Mouse (Mus musculus) E14TG2a.4 (cell line): ENCODE data around the gene Olfr523.

Experiments
- H3K27me3 ChIP-seq: 2 replicates; pipeline ENCODE4 v1.6.1; 2014; ENCODE audit warnings: low read length, control low read depth; ENCODE audit not compliant: insufficient read depth
- H3K36me3 ChIP-seq: 2 replicates; pipeline ENCODE4 v1.6.1; 2014; ENCODE audit warnings: low read length, control low read depth; ENCODE audit not compliant: insufficient read depth
- H3K4me1 ChIP-seq: replicated peaks from 2 replicates; pipeline ENCODE4 v1.6.1; 2014; ENCODE audit warnings: low read depth, low read length, control low read depth
- H3K4me3 ChIP-seq: replicated peaks from 2 replicates; pipeline ENCODE4 v1.5.1; 2014; ENCODE audit warnings: mild to moderate bottlenecking, low read length
- H3K9me3 ChIP-seq: 2 replicates; pipeline ENCODE4 v1.6.1; 2014; ENCODE audit warnings: low read length, control low read depth
- CTCF ChIP-seq: conservative IDR thresholded peaks from 2 replicates; pipeline ENCODE4 v1.5.1; 2014; ENCODE audit warnings: low read length
- NANOG ChIP-seq: IDR thresholded peaks from 2 replicates; pipeline ENCODE4 v1.6.1; 2014; ENCODE audit warnings: borderline replicate concordance, low read length, mixed read lengths
- POU5F1 ChIP-seq: IDR thresholded peaks from 2 replicates; pipeline ENCODE4 v1.6.1; 2014; ENCODE audit warnings: low read length, borderline replicate concordance

The Olfr523 gene

DNA sequence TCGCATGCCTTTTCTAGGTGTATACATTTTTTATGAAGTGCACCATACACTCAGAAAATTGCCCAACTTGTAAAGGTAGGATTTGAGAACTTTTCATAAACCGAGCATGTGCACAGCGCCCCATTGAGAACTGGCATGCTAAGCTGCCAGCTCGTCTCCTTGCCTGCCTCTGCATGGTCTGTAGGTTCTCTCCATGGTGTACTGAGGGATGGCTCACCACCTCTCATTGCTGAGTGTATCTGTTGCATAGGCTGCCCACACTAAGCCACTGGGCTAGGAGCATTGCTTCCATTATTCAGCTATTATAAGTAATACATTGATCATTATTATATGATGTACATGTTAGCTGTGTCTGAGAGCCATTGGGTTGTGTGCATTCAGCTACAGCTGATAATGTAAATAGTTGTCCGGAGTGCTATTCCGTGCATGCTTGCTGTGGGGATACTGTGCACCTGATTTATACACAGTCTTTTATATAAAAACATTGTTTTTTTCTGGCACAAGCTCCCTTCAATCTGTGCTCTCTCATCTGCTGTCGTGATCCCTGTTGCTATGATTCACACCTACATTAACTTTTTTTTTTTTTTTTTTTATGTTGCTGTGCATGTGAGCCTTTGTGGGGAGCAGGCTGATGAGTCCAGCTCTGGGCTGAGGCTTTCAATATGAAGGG lies 14.8 kb downstream of the Olfr523 start:
- Histone ChIP-seq H3K36me3 (no peaks in the 10 kb centered on the region), H3K27me3 (no peaks in the 10 kb centered on the region; the same call in 1 of the 2 replicates), H3K4me3 (no peak overlapping the region), H3K9me3 (no peaks in the 10 kb centered on the region), H3K4me1 (no peaks in the 10 kb centered on the region)
- TF ChIP-seq CTCF = no peak

DNA sequence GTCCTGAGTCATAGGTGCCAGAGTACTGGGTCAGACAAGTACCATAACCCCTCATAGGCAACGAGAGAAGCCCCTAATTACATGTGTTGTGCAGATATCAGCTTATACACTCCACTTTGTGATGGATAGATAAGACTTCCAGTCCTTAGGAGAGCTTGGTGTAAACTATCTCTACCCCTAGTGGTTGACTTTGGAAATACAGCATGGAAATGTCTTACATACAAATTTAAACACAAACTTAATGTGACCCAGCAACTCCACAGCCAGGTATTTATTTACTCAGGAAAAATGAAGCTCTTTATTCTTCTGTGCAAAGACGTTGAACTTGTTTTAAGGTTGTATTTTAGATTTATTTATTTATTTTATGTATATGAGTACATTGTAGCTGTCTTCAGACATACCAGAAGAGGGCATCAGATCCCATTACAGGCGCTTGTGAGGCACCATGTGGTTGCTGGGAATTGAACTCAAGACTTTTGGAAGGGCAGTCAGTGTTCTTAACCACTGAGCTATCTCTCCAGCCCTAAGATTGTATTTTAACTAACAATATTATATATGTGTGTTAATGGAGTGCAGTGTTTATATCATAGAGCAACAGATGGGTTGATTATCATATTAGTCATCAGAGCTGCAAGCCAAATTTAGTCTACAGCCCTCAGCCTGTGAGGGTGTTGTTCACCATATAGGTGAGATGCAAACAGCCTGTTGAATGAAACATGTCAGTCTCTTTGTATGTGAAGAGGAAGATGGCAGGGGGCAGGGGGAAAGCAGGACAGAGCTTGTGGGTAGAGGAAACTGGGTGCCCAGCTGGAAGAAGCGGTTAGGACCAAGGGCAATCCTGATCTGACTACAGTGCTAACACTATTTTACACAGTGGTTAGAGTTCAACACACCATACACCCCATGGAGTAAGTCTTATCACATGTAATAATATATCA lies 15.6 kb downstream of the Olfr523 start:
- H3K27me3 ChIP-seq = no peaks in the 10 kb centered on the region; the same call in 1 of the 2 replicates
- H3K9me3 ChIP-seq = no peaks in the 10 kb centered on the region
- H3K36me3 ChIP-seq = no peaks in the 10 kb centered on the region
- no peaks in the 10 kb centered on the region for H3K4me1 ChIP-seq
- no peak overlapping the region for H3K4me3 ChIP-seq
- TF ChIP-seq CTCF (peak; percentile 88), POU5F1 (no peak)

GRCm38 (mm10) chr7:140190435-140190834 lies 17.4 kb downstream of the Olfr523 start:
- Histone ChIP-seq H3K36me3 (no peaks in the 10 kb centered on the region), H3K4me3 (no peak overlapping the region), H3K9me3 (no peaks in the 10 kb centered on the region), H3K27me3 (no peaks in the 10 kb centered on the region; the same call in 1 of the 2 replicates), H3K4me1 (no peaks in the 10 kb centered on the region)
- no peak for TF ChIP-seq NANOG
- no peak for TF ChIP-seq POU5F1
- TF ChIP-seq CTCF = no peak

DNA sequence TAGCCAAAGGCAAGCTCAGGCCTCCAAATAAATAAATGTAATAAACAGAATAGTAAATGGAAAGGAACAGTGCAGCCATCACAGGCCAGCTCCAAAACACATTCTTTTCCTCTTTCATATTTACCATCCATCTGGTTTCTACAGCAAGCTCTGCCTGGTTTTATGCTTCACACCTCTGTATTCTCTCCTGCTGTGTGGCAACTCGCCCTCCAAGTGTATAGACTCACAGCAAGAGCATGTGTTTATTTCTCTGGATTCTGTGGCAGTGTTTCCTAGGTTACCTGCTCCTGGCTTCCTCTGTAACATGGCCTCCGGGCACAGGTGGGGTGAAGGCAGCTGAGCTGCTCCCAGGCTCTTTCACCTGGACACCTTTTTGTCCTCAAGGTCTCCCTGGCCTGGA lies 19.4 kb downstream of the Olfr523 start:
- H3K36me3 ChIP-seq = no peaks in the 10 kb centered on the region
- H3K4me3 ChIP-seq = no peak overlapping the region
- H3K4me1 ChIP-seq = no peaks in the 10 kb centered on the region
- H3K9me3 ChIP-seq = no peaks in the 10 kb centered on the region
- TF ChIP-seq POU5F1 = no peak
- TF ChIP-seq CTCF = no peak
- no peak for TF ChIP-seq NANOG
- H3K27me3 ChIP-seq = no peaks in the 10 kb centered on the region

GRCm38 (mm10) chr7:140192851-140193250 lies 19.8 kb downstream of the Olfr523 start:
- H3K27me3 ChIP-seq = no peaks in the 10 kb centered on the region
- no peaks in the 10 kb centered on the region for H3K4me1 ChIP-seq
- TF ChIP-seq CTCF = no peak
- TF ChIP-seq NANOG = no peak
- TF ChIP-seq POU5F1 = no peak
- no peaks in the 10 kb centered on the region for H3K36me3 ChIP-seq
- no peak overlapping the region for H3K4me3 ChIP-seq
- H3K9me3 ChIP-seq = no peaks in the 10 kb centered on the region

- H3K27me3 ChIP-seq = no peaks in the 10 kb centered on the region
- no peak overlapping the region for H3K4me3 ChIP-seq
- TF ChIP-seq CTCF = no peak
- TF ChIP-seq NANOG = no peak
- TF ChIP-seq POU5F1 = no peak
- H3K36me3 ChIP-seq = no peaks in the 10 kb centered on the region
- no peaks in the 10 kb centered on the region for H3K9me3 ChIP-seq
- no peaks in the 10 kb centered on the region for H3K4me1 ChIP-seq
Observed at GRCm38 (mm10) chr7:140194031-140194430, 21.0 kb downstream of the Olfr523 start.

DNA sequence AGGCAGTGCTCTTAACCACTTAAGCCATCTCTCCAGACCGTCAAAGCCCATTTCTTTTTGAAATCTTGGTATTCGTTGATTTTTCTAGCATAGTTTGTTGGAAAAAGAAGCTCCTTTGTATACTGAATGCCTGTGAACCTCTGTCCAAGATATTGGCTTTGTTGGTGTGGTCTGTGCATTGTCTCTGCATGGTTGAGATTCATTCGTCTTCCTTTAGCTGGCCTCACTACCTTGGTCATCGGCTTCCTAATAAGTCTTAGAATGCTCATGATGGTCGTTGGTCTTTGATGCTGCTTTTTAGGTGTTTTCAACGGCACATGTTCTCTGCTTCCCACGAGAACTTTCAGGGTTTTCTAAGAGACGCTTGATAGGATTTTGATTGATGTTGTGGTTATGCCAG lies 23.0 kb downstream of the Olfr523 start:
- TF ChIP-seq POU5F1 = no peak
- no peak for TF ChIP-seq NANOG
- TF ChIP-seq CTCF = no peak
- Histone ChIP-seq H3K27me3 (no peaks in the 10 kb centered on the region), H3K36me3 (no peaks in the 10 kb centered on the region), H3K4me3 (no peak overlapping the region), H3K4me1 (no peaks in the 10 kb centered on the region), H3K9me3 (no peaks in the 10 kb centered on the region)

DNA sequence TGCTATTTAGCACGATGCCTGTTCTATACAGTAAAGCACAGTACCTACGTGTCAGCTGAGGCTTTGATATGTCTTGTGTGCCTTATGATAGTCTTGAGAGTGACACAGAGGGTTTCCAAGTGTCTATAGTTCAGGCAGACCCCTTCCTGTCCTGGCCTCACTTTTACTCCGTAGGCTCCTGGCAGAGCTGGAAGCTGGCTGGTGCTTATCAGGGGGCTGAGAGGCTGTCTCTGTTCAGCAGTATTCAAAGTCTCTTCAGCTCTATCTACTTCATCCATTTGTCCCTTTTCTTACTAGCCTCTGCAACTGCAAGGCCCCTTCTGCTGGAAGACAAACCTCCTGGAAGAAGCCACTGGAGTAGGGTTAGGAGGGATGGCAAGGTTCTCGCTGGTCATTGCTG lies 28.1 kb downstream of the Olfr523 start:
- peaks cover 11% of the 10 kb centered on the region; the same call in 1 of the 2 replicates for H3K27me3 ChIP-seq
- no peaks in the 10 kb centered on the region for H3K9me3 ChIP-seq
- H3K4me1 ChIP-seq = no peaks in the 10 kb centered on the region
- no peak overlapping the region for H3K4me3 ChIP-seq
- TF ChIP-seq POU5F1 (no peak), CTCF (no peak), NANOG (no peak)
- H3K36me3 ChIP-seq = no peaks in the 10 kb centered on the region
